In genomic region chr14:21052781-21053130, GRCm38 (mm10) we compare ENCODE assay signal across 8 mouse cellular contexts. TPM values are rescaled to one million over a fixed set of nuclear protein-coding genes. Genes with fewer than 3 reads are reported as not detected.
DNase-seq lines count a peak whose midpoint lies in the region; ATAC-seq and TF ChIP-seq lines count a peak whose summit lies in the region.

No protein-coding gene starts in this region.

- H3K9ac ChIP-seq in embryonic facial prominence, embryonic 13.5 days = peak overlapping the region; percentile 80
- H3K9ac ChIP-seq in heart, embryonic 12.5 days = peak overlapping the region; percentile 71
- H3K9ac ChIP-seq in kidney, embryonic 14.5 days (ENCODE audit: low read depth, low read length) = peak overlapping the region; percentile 59
- H3K9ac ChIP-seq in lung, embryonic 14.5 days = peak overlapping the region; percentile 69

- peak overlapping the region; percentile 92 for H3K4me2 ChIP-seq in embryonic facial prominence, embryonic 13.5 days
- peak overlapping the region; percentile 76 for H3K4me2 ChIP-seq in heart, embryonic 12.5 days
- H3K4me2 ChIP-seq in kidney, embryonic 14.5 days (replicated peaks; ENCODE audit: low read depth, low read length) = peak overlapping the region; percentile 78
- H3K4me2 ChIP-seq in lung, embryonic 14.5 days = peak overlapping the region; percentile 93

- no peaks in the 10 kb centered on the region for H3K9me3 ChIP-seq in embryonic facial prominence, embryonic 13.5 days
- H3K9me3 ChIP-seq in heart, embryonic 12.5 days (replicated peaks) = no peaks in the 10 kb centered on the region
- H3K9me3 ChIP-seq in kidney, embryonic 14.5 days (ENCODE audit: control insufficient read depth, low read length) = no peaks in the 10 kb centered on the region
- H3K9me3 ChIP-seq in lung, embryonic 14.5 days (ENCODE audit: low read depth, low read length) = no peaks in the 10 kb centered on the region

- H3K36me3 ChIP-seq in embryonic facial prominence, embryonic 13.5 days = no peaks in the 10 kb centered on the region
- peaks cover 7% of the 10 kb centered on the region; the same call in 1 of the 2 replicates for H3K36me3 ChIP-seq in heart, embryonic 12.5 days
- peaks cover 5% of the 10 kb centered on the region; the same call in 1 of the 2 replicates for H3K36me3 ChIP-seq in kidney, embryonic 14.5 days (ENCODE audit: control insufficient read depth, insufficient read depth, low read length)
- 0 out of 2 replicates have a peak, but pooled peaks cover 8% of the 10 kb centered on the region for H3K36me3 ChIP-seq in lung, embryonic 14.5 days (ENCODE audit: insufficient read depth)

- ATAC-seq in embryonic facial prominence, embryonic 13.5 days (ENCODE audit: insufficient number of reproducible peaks, insufficient read depth, low FRiP score, low TSS enrichment, low read depth) = peak; percentile 70
- peak; percentile 81 for ATAC-seq in heart, embryonic 12.5 days (ENCODE audit: insufficient number of reproducible peaks, low FRiP score)
- ATAC-seq in kidney, embryonic 14.5 days (ENCODE audit: low FRiP score, low TSS enrichment) = peak; percentile 87
- peak; percentile 83 for ATAC-seq in lung, embryonic 14.5 days (ENCODE audit: insufficient read depth)

- H3K27ac ChIP-seq in embryonic facial prominence, embryonic 13.5 days = peak overlapping the region; percentile 92
- peak overlapping the region; percentile 83 for H3K27ac ChIP-seq in heart, embryonic 12.5 days (ENCODE audit: poor library complexity, severe bottlenecking)
- H3K27ac ChIP-seq in kidney, embryonic 14.5 days (ENCODE audit: low read depth, low read length) = peak overlapping the region; percentile 77
- peak overlapping the region; percentile 87 for H3K27ac ChIP-seq in lung, embryonic 14.5 days (ENCODE audit: low read depth)

- peak; percentile 44 for TF ChIP-seq CTCF in lung, embryonic 14.5 days (IDR thresholded peaks at IDR 0.05; ENCODE audit: low read depth)

- H3K4me1 ChIP-seq in embryonic facial prominence, embryonic 13.5 days = peaks cover 3% of the 10 kb centered on the region
- peaks cover 18% of the 10 kb centered on the region for H3K4me1 ChIP-seq in heart, embryonic 12.5 days (replicated peaks)
- H3K4me1 ChIP-seq in kidney, embryonic 14.5 days (ENCODE audit: control insufficient read depth, insufficient read depth, low read length) = peaks cover 10% of the 10 kb centered on the region; the same call in 1 of the 2 replicates
- H3K4me1 ChIP-seq in lung, embryonic 14.5 days (ENCODE audit: insufficient read depth) = 0 out of 2 replicates have a peak, but pooled peaks cover 5% of the 10 kb centered on the region

- H3K4me3 ChIP-seq in embryonic facial prominence, embryonic 13.5 days = peak overlapping the region; percentile 69
- peak overlapping the region; percentile 82 for H3K4me3 ChIP-seq in heart, embryonic 12.5 days
- peak overlapping the region; percentile 77 for H3K4me3 ChIP-seq in kidney, embryonic 14.5 days (ENCODE audit: low read length)
- peak overlapping the region; percentile 88 for H3K4me3 ChIP-seq in lung, embryonic 14.5 days (ENCODE audit: low read depth, low read length)

- H3K27me3 ChIP-seq in embryonic facial prominence, embryonic 13.5 days = no peaks in the 10 kb centered on the region
- no peaks in the 10 kb centered on the region for H3K27me3 ChIP-seq in heart, embryonic 12.5 days (replicated peaks)
- H3K27me3 ChIP-seq in kidney, embryonic 14.5 days (ENCODE audit: control insufficient read depth, insufficient read depth, low read length) = no peaks in the 10 kb centered on the region
- H3K27me3 ChIP-seq in lung, embryonic 14.5 days (ENCODE audit: insufficient read depth, low read length) = no peaks in the 10 kb centered on the region

- whole genome bisulfite sequencing in embryonic facial prominence, embryonic 13.5 days = under 1% methylated on average over 25 of the region's 25 CpGs
- WGBS in heart, embryonic 12.5 days = under 1% methylated on average over 25 of the region's 25 CpGs
- 0% methylated on average over 25 of the region's 25 CpGs for WGBS in kidney, embryonic 14.5 days
- WGBS in lung, embryonic 14.5 days = under 1% methylated on average over 25 of the region's 25 CpGs

- DNase-seq in ES-CJ7 (ENCODE audit: low read depth, low spot score) (peak; percentile 90), ZHBTc4 (ENCODE audit: low read depth, low spot score) (peak; percentile 92)
- DNase-seq in lung, embryonic 14.5 days = peak; percentile 87
- DNase-seq in ovary, adult 18-20 months (ENCODE audit: low spot score) = peak; percentile 67
- no peak for DNase-seq in thymus, postnatal 14 days

RNA-seq across cellular contexts. Expression of gene Adk, which starts 0.4 kb away (rescaled TPM):
- 162 and 168 TPM in 2 replicates for polyA plus RNA-seq in embryonic facial prominence, embryonic 13.5 days (2015; fragmentation: Nextera tagmentation; extraction: Ambion mirVana)
- 257 and 273 TPM in 2 replicates for polyA plus RNA-seq in heart, embryonic 12.5 days (2016; fragmentation: Nextera tagmentation; extraction: Ambion mirVana)
- 155 and 156 TPM in 2 replicates for polyA plus RNA-seq in kidney, embryonic 14.5 days (2014; fragmentation: Nextera tagmentation; extraction: Ambion mirVana)
- polyA plus RNA-seq in lung, embryonic 14.5 days (2014; fragmentation: Nextera tagmentation; extraction: Ambion mirVana) = 218 and 229 TPM in 2 replicates

RNA-seq across cellular contexts. Expression of gene Ap3m1, which starts 0.4 kb away (rescaled TPM):
- polyA plus RNA-seq in embryonic facial prominence, embryonic 13.5 days (2015; fragmentation: Nextera tagmentation; extraction: Ambion mirVana) = 69.4 and 81.7 TPM in 2 replicates
- polyA plus RNA-seq in heart, embryonic 12.5 days (2016; fragmentation: Nextera tagmentation; extraction: Ambion mirVana) = 71.5 and 75.4 TPM in 2 replicates
- polyA plus RNA-seq in kidney, embryonic 14.5 days (2014; fragmentation: Nextera tagmentation; extraction: Ambion mirVana) = 70.0 and 89.8 TPM in 2 replicates
- polyA plus RNA-seq in lung, embryonic 14.5 days (2014; fragmentation: Nextera tagmentation; extraction: Ambion mirVana) = 82.5 and 86.9 TPM in 2 replicates
